Mouse (Mus musculus): ENCODE results near the gene Galnt2. TPM values are rescaled to one million over a fixed set of nuclear protein-coding genes. Genes with fewer than 3 reads are reported as not detected.
A peak's percentile ranks its signal among the peaks of the same experiment; 100 is the strongest.

The Galnt2 gene
- polyA plus RNA-seq (2014; fragmentation: Nextera tagmentation; extraction: Ambion mirVana), result 66.8 and 67.2 TPM in 2 replicates

DNA sequence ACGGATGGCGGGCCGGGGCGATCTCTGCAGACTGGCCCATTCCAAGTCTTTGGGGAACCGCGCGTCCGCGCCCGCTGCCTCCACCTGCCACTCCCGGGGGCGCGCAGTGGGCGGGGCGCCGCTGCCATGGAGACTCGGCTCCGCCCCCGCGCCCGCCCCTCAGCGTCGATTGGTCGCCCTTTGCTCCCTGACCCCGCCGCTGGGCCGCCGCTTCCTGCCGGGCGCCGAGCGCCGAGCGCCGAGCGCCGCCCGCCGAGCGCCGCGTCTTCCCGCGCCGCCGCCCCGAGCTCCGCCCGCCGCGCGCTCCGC is at the start of gene Galnt2:
Gene Galnt2, plus strand, starts transcription at position 216 of the 309 bp plus-strand sequence.
- no peaks in the 10 kb centered on the region for H3K27me3 ChIP-seq (ENCODE audit: insufficient read depth, low read length)
- peak; percentile 90 for DNase-seq
- H3K27ac ChIP-seq (ENCODE audit: low read depth), result peak within 1 kb of the TSS; percentile 65
- TF ChIP-seq CTCF (IDR thresholded peaks at IDR 0.05; ENCODE audit: low read depth), result no peak
- H3K4me3 ChIP-seq (ENCODE audit: low read depth, low read length), result peak within 1 kb of the TSS; percentile 88
- H3K4me2 ChIP-seq, result peak within 1 kb of the TSS; percentile 96
- peak within 1 kb of the TSS; percentile 79 for H3K9ac ChIP-seq
- peaks cover 7% of the 10 kb centered on the region; the same call in 1 of the 2 replicates for H3K4me1 ChIP-seq (ENCODE audit: insufficient read depth)
- H3K36me3 ChIP-seq (ENCODE audit: insufficient read depth), result no peaks in the 10 kb centered on the region
- WGBS, result under 1% methylated on average over 49 of the region's 53 CpGs
- peak; percentile 83 for ATAC-seq (ENCODE audit: insufficient read depth)
- no peaks in the 10 kb centered on the region for H3K9me3 ChIP-seq (ENCODE audit: low read depth, low read length)

GRCm38 (mm10) chr8:124181751-124182150 is 49.4 kb upstream of the Galnt2 start:
- Histone ChIP-seq H3K27ac (ENCODE audit: low read depth) (peak overlapping the region; percentile 50; the same call in 1 of the 2 replicates), H3K36me3 (ENCODE audit: insufficient read depth) (no peaks in the 10 kb centered on the region), H3K4me3 (ENCODE audit: low read depth, low read length) (no peak overlapping the region), H3K4me2 (no peak overlapping the region), H3K27me3 (ENCODE audit: insufficient read depth, low read length) (no peaks in the 10 kb centered on the region), H3K9ac (no peak overlapping the region), H3K4me1 (ENCODE audit: insufficient read depth) (peaks cover 19% of the 10 kb centered on the region), H3K9me3 (ENCODE audit: low read depth, low read length) (no peaks in the 10 kb centered on the region)
- DNase-seq (peak; percentile 70), ATAC-seq (ENCODE audit: insufficient read depth) (peak; percentile 71)
- WGBS, result 34% methylated on average over 5 of the region's 5 CpGs
- TF ChIP-seq CTCF (IDR thresholded peaks at IDR 0.05; ENCODE audit: low read depth), result no peak

GRCm38 (mm10) chr8:124182224-124182623 is 49.0 kb upstream of the Galnt2 start:
- 5% methylated on average over 13 of the region's 13 CpGs for WGBS
- DNase-seq (peak; percentile 94), ATAC-seq (ENCODE audit: insufficient read depth) (peak; percentile 97)
- peak overlapping the region; percentile 31; the same call in 1 of the 2 replicates for H3K4me2 ChIP-seq
- peak; percentile 36; the same call in 1 of the 2 replicates for TF ChIP-seq CTCF (IDR thresholded peaks at IDR 0.05; ENCODE audit: low read depth)
- H3K9ac ChIP-seq, result no peak overlapping the region
- no peaks in the 10 kb centered on the region for H3K9me3 ChIP-seq (ENCODE audit: low read depth, low read length)
- peaks cover 19% of the 10 kb centered on the region for H3K4me1 ChIP-seq (ENCODE audit: insufficient read depth)
- H3K27ac ChIP-seq (ENCODE audit: low read depth), result peak overlapping the region; percentile 81
- H3K27me3 ChIP-seq (ENCODE audit: insufficient read depth, low read length), result no peaks in the 10 kb centered on the region
- H3K4me3 ChIP-seq (ENCODE audit: low read depth, low read length), result no peak overlapping the region
- H3K36me3 ChIP-seq (ENCODE audit: insufficient read depth), result no peaks in the 10 kb centered on the region

DNA sequence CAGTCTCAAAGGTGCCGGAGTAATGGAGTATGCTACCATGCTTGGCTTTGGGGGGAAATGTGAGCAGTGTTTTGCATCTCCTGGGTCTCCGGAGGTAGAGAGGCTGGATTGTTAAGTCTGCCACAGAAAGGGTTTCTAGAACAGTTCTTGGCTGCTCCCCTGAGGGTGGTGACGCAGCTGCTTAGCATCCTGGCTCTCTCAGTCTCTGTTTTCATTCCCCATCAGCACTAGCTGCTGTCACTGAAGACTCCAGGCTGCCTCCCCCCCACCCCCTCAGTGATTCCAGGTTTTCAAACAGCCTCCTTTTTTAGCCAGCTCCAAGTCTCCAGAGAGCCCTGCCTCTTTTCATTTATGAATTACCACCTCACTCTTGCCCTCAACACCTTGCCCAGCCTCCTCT is 47.1 kb upstream of the Galnt2 start:
- H3K9ac ChIP-seq, result no peak overlapping the region
- H3K9me3 ChIP-seq (ENCODE audit: low read depth, low read length), result no peaks in the 10 kb centered on the region
- ATAC-seq (ENCODE audit: insufficient read depth) (no peak), DNase-seq (peak; percentile 49)
- no peak overlapping the region for H3K27ac ChIP-seq (ENCODE audit: low read depth)
- no peak for TF ChIP-seq CTCF (IDR thresholded peaks at IDR 0.05; ENCODE audit: low read depth)
- H3K4me3 ChIP-seq (ENCODE audit: low read depth, low read length), result no peak overlapping the region
- peaks cover 19% of the 10 kb centered on the region for H3K4me1 ChIP-seq (ENCODE audit: insufficient read depth)
- no peak overlapping the region for H3K4me2 ChIP-seq
- no peaks in the 10 kb centered on the region for H3K36me3 ChIP-seq (ENCODE audit: insufficient read depth)
- 67% methylated on average over 3 of the region's 3 CpGs for WGBS
- no peaks in the 10 kb centered on the region for H3K27me3 ChIP-seq (ENCODE audit: insufficient read depth, low read length)

DNA sequence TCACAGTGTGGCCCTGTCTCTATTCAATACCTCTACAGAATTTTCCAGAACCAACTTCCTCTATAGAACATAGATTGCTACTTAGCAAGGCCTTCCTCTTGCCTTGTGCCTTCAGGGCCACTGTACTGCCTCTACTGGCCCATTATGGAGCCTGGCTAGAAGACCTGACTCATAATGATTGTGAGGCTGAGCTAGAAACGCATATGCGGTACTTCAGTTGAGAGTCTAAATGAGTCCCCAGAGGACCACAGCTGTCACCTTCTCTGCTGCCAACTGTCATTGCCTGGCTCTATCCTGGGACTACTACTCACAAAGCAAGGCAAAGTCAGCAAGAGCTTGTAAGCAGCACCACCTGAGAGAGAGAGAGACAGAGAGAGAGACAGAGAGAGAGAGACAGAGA is 46.7 kb upstream of the Galnt2 start:
- no peak overlapping the region for H3K27ac ChIP-seq (ENCODE audit: low read depth)
- DNase-seq, result peak; percentile 20

DNA sequence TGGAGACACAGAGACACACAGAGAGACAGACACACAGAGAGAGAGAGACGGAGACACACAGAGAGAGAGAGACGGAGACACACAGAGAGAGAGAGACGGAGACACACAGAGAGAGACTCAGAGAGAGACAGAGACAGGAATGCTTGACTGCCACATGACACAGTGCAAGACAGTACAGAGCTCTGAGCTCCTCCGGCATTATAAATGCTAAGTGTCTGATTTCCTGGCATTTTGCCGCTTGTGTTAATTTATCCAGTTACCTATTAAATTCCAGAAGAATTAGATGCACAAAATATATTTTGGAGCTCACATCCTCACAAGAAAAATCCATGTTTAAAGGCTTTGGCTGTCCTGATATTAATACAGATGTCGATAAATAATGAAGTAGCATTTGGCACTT is 46.1 kb upstream of the Galnt2 start:
- H3K4me3 ChIP-seq (ENCODE audit: low read depth, low read length), result no peak overlapping the region
- no peak overlapping the region for H3K27ac ChIP-seq (ENCODE audit: low read depth)
- no peak overlapping the region for H3K4me2 ChIP-seq
- 83% methylated on average over 6 of the region's 6 CpGs for WGBS
- DNase-seq (no peak), ATAC-seq (ENCODE audit: insufficient read depth) (no peak)
- no peaks in the 10 kb centered on the region for H3K9me3 ChIP-seq (ENCODE audit: low read depth, low read length)
- H3K36me3 ChIP-seq (ENCODE audit: insufficient read depth), result no peaks in the 10 kb centered on the region
- H3K9ac ChIP-seq, result no peak overlapping the region
- no peaks in the 10 kb centered on the region; the same call in 1 of the 2 replicates for H3K27me3 ChIP-seq (ENCODE audit: insufficient read depth, low read length)
- no peak for TF ChIP-seq CTCF (IDR thresholded peaks at IDR 0.05; ENCODE audit: low read depth)
- peaks cover 19% of the 10 kb centered on the region for H3K4me1 ChIP-seq (ENCODE audit: insufficient read depth)

More for the DNA sequence above, 46.7 kb upstream of the Galnt2 start:
- peaks cover 19% of the 10 kb centered on the region for H3K4me1 ChIP-seq (ENCODE audit: insufficient read depth)
- no peak overlapping the region for H3K4me3 ChIP-seq (ENCODE audit: low read depth, low read length)
- no peak for ATAC-seq (ENCODE audit: insufficient read depth)
- H3K9me3 ChIP-seq (ENCODE audit: low read depth, low read length), result no peaks in the 10 kb centered on the region
- TF ChIP-seq CTCF (IDR thresholded peaks at IDR 0.05; ENCODE audit: low read depth), result no peak; the same call in 1 of the 2 replicates
- no peak overlapping the region for H3K4me2 ChIP-seq
- H3K9ac ChIP-seq, result no peak overlapping the region
- 65% methylated on average over 2 of the region's 2 CpGs for WGBS
- H3K27me3 ChIP-seq (ENCODE audit: insufficient read depth, low read length), result no peaks in the 10 kb centered on the region; the same call in 1 of the 2 replicates
- no peaks in the 10 kb centered on the region for H3K36me3 ChIP-seq (ENCODE audit: insufficient read depth)

DNA sequence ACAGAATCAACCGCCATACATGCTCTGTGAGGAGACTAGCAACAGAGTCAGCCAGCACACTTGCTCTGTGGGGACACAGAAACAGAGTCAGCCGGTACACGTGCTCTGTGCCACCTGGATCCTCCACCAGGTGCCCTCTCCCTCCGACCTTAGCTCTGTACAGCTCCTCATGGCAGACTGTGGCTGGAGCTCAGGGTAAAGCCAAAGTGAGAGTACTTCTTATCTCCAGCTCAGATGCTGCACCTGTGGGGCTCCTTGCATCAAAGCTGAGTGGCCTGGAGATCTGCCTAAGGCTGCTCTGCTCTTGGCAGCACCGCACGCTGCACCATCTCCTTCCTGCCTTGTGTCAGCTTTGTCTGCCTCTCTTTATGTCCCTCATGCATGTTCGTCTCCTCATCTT is 40.8 kb upstream of the Galnt2 start:
- DNase-seq, result no peak

More for the DNA sequence above, 40.8 kb upstream of the Galnt2 start:
- H3K27ac ChIP-seq (ENCODE audit: low read depth), result no peak overlapping the region
- no peak overlapping the region for H3K9ac ChIP-seq
- H3K36me3 ChIP-seq (ENCODE audit: insufficient read depth), result no peaks in the 10 kb centered on the region
- 67% methylated on average over 7 of the region's 7 CpGs for WGBS
- no peak overlapping the region for H3K4me3 ChIP-seq (ENCODE audit: low read depth, low read length)
- H3K27me3 ChIP-seq (ENCODE audit: insufficient read depth, low read length), result no peaks in the 10 kb centered on the region; the same call in 1 of the 2 replicates
- TF ChIP-seq CTCF (IDR thresholded peaks at IDR 0.05; ENCODE audit: low read depth), result no peak
- H3K4me1 ChIP-seq (ENCODE audit: insufficient read depth), result no peaks in the 10 kb centered on the region
- no peaks in the 10 kb centered on the region for H3K9me3 ChIP-seq (ENCODE audit: low read depth, low read length)
- no peak overlapping the region for H3K4me2 ChIP-seq
- ATAC-seq (ENCODE audit: insufficient read depth), result no peak
